Mouse (Mus musculus): ENCODE measurements around the gene Higd1a. TPM values are rescaled to one million over a fixed set of nuclear protein-coding genes. Genes with fewer than 3 reads are reported as not detected.

The Higd1a gene
- total RNA-seq (2021) = 100 to 1,000 TPM; 203 to 224 TPM
- long read RNA-seq, experiment 1, transcript Higd1a-205 (3 exons, 1,980 nt) = minor isoform, 5 of 598 reads
- long read RNA-seq, experiment 1, transcript Higd1a-201 (4 exons, 2,232 nt) = major isoform, 537 of 598 reads
- long read RNA-seq, experiment 1, partial matches to known transcripts = 2 of 598 reads
- long read RNA-seq, experiment 1, other reads (novel, unspliced or antisense) = 53 of 598 reads
- long read RNA-seq, experiment 2, transcript Higd1a-201 (4 exons, 2,232 nt) = major isoform, 448 of 497 reads
- long read RNA-seq, experiment 2, partial matches to known transcripts = 5 of 497 reads
- long read RNA-seq, experiment 2, other reads (novel, unspliced or antisense) = 44 of 497 reads

DNA sequence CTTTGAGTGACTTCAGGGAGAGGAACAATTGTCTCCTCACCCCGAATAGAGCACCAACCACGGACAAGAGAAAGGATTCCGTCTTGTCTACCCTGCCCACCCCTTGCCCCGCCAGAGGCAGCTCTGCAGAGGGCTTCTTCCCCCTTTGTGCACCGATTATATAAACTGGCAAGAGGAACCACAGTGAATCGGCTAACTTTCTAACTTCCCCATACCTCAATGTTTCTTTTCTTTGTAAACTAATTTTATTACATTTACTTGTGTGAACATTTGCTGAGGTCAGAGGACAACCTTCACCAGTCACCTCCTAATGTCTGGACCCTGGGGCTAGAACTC lies at the start of gene Higd1a:
Higd1a (minus strand) TSS at position 210 of the 336 bp plus-strand sequence.
- no peak for DNase-seq
- intact Hi-C loops (cut with DNase I) = no loop called here

DNA sequence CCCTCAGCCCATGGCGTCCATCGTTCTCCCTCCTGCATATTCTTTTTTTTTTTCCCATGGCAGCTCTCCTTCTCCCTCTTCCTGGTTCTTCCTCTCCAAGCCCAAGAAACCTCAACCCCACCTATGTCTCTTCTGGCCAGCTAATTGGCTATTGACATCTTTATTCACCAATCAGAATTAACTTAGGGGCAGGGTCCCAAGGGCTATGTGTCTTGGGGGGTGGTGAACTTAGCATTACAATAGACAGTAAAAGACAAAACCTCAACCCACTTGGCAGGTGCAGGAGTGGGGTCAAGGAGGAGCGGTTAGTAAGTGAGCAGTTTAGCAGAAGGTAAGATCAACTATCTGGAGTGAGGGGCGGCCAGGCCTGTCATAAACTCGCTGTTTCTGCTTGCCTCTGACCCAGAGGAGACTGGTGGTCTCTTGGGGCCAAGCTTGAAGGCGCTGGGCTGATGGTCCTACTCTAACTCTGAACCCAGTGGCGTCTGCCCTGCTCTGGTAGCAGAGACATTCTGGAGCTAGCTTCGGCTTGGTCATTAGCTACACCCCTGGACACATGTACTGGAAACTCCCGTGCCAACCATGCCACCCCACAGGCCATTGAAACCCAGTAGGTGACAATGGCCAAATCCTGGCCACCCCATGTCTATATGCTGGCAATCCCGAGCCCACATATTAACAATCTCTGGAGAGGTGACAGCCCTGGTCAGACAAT lies 49.4 kb upstream of the Higd1a start:
- DNase-seq = no peak
- intact Hi-C loops (cut with DNase I) = no loop called here

DNA sequence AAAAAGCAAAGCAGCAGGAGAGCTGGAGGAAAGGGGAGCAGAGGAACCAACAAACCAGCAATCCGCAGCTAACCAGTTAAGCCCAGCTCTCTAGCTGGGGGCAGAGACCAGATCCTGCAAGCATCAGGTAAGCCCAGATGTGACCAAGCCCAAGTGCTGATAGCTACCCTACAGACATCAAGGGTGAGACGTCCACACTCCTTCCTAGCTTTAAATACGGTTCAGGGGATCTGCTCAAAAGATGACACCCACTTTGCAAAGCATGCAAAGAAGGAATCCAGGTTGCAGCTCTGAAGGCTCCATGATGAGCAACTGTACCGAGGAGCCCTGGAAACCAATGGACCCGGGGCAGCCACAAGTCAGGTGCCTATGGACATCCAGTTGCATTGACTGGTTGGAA lies 48.3 kb upstream of the Higd1a start:
- DNase-seq = no peak
- intact Hi-C loops (cut with DNase I) = no loop called here

DNA sequence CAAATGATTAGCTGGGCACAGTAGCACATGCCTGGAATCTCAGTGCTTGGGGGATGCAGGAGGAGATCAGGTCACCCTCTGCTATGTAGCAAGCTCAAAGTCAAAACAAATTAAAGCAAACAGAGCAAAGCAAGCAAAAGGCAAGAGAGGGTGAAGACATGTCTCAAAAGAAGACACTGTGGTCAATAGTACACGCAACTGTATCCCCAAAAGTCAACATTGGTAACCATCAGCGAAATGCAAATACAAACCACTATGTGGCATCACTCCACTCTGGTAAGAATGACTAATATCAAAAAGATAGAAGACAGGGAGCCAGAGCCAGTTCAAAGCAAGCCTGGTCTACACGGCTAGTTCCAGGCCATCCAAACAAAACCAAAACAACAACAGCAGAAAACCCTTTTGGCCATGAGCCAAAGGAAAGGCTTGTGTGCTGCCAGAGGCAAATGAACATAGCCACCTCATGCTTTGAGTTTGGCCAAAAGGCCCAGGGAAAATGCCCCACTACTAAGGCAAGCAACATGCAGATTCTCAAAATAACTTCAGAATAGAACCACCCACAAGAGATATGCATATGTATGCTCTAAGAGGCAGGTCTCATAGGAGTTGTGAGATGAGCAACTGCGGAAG lies 47.5 kb upstream of the Higd1a start:
- intact Hi-C loops (cut with DNase I) = no loop called here
- DNase-seq = no peak

DNA sequence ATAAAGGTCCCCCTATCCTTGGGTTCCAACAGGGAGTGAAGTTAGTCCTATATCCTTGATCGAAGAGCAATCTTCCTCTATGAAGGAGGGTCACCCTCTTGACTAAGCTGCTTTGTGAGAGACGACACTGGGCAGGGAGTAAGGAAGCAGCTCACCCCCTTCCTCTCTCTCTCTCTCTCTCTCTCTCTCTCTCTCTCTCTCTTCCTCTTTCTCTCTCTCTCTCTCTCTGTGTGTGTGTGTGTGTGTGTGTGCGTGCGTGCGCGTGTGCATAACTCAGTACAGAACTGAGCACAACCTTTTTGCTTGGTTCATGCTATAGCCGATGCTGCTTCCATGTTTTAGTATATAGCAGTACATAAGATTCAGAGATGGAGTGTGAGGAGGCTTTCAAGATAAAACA lies 46.8 kb upstream of the Higd1a start:
- intact Hi-C loops (cut with DNase I) = no loop called here
- DNase-seq = no peak

DNA sequence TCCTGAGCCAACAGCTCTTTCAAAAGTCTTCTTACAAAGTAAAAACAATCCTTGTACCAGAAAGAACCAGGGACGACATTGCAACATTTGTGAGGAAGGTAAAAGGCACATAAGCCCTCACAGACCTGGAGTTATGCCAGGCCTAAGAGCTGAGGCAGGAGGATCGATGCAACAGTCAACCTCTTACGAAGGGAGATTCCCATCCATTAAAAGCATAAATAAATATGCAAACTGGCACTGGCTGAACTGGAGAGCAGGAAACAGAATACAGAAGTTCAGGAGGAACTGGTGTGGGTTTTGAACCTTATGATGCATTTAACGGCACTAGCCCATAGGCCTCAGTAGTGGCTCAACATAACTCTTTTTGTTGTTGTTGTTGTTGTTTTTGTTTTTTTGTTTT lies 46.2 kb upstream of the Higd1a start:
- intact Hi-C loops (cut with DNase I) = no loop called here
- DNase-seq = no peak

DNA sequence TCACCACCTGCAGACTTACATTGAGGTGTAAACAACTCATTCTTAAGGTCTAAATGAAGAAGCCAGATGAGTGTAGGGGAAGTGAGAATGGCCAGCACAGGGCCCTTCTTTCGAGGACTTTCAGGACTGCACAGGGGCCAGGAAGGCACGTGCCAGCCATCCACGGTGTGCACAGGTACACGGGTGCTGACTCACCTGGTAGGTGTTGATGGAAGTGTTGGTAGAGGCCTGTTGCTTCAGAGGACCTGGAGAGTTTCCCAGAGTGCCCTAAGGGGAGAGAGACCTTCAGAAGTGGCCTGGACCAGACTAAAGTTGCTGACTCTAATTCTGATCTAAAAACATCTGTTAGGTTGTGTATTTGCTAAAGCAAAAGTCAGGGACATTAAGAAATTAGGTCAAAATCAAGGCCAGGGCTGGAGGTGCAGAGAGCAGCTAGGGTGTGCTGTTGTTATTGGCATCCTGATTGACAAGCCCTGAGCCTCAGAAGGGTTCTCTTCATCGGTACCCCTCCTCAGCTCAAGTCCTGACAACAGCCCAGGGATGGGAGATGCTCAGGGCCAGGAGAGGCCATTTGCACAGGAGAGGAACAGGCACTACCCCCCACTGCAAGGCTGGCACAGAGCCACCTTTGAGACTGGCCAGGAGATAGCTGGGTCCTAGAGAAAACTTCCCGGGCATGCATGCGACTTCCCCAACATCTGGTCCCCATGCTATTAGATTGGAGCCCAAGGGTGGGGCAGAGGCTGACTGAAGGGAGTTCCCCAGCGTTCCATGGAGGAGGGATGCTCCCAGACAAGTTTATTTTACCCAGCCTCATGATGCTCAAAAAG lies 45.5 kb upstream of the Higd1a start:
- peak; percentile 43 to 44 for DNase-seq
- intact Hi-C loops (cut with DNase I) = no loop called here

DNA sequence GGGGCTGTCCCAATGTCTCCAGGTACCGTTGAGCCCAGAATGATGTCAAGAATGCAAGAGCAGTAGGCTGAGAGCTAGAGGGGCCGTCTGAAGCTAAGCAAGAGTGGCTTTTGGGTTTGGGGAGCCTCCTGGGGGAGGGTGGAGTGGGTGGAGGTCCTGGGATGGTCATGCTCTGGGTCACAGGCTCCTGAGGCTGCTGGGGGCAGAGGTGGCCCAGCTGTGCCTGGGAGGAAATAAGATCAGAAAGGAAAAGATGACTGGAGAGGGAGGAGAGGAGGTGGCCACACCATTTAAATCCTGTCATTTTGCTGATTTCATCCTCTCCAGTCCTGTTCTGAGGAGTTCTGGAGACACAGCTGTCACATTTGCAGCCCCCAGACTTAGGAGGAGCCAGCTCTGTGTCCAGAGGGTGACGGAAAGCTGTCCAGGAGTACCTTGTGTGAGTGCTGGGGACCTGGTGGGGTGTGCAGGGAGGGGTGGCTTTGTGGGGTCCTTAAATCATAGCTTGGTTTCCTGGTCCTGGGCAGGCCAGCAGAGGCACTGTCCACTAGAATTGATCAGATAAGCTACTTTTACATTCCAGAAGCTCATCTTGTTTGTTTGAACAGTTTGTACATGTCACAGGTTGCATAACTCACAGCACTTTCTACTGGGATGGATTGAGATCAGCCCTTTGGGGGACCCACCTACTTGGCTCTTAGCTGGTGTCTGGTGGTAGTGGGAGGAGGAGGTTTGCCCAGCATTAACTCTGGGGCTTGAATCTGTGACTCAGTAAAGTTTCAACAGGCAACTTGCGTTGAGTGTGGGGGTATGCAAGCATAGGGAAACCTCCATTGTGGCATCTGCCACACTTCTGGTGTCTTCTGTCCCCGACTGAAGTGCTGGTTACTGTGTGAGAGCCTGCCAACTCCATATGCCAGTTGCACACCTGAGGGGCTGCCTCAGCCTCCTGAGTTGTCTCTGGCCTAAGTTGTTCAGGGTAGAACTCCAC lies 43.8 kb upstream of the Higd1a start:
- intact Hi-C loops (cut with DNase I) = no loop called here
- DNase-seq = no peak

DNA sequence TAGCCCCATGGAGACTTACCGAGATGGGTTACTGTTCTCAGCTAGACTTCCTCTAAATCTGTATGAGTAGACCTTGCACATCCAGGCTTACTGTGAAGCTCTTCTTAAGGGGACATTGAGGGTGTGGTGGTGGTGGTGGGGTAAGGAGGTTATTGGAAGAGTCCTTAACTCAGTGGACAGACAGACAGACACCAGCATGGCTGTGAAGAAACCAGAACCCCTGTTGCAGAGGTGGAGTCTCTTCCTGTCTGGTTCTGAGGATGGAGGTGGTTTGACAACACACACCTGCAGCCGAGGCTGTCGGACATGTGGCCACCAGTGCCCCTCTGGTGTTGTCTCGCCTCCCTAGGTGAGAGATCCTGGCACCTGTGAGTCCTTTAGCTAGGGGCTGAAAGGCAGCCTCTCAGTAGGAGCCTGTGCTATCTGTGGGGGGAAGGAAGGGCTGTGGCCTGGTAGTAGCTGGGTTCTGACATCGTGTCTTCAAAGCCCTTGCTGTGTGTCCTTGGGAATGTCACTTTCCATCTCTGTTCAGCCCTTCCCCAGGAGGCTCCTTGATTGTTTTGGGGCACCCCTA lies 42.2 kb upstream of the Higd1a start:
- intact Hi-C loops (cut with DNase I) = no loop called here
- no peak for DNase-seq

DNA sequence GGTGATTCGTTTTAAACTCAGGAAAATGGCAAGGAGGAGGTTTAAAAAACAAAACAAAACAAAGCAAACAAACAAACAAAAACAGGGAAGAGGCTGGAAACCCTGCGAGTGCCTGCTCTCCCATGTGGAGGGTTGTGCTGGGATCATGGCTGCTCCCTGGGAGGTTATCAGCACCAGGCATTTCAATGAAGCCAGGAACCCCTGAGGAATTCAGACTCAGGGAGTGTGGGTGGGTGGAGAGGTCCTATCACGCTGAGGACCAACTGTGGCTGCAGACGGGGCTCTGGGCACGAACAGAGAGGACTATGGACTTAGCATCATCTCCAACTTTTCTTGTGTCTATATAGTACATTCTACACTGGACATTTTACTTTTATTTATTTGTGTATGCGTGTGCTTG lies 41.1 kb upstream of the Higd1a start:
- intact Hi-C loops (cut with DNase I) = no loop called here

DNA sequence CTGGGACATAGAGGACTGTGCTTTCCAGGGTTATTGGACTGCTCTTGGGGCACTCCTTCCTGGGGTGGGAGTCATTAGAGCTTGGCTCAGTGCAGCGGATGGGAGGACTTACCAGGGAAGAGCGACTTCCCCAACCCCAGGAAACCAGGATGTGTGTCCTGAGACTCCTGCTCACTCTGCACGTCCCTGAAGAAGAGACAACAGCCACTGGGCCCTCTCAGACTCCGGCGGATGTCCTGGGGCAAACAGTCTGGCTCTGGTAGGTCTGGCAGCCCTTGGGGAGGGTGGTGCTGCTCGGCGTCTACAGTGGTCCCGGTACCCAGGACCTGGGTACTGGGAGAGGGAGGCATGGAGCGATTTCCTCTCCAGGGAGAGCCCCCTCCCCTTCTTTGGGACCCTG lies 40.1 kb upstream of the Higd1a start, which contains the start of gene Ackr2:
Ackr2 (plus strand) TSS at position 111 of the 400 bp plus-strand sequence.
- intact Hi-C loops (cut with DNase I) = no loop called here
- DNase-seq = no peak

More for the DNA sequence above, 41.1 kb upstream of the Higd1a start:
- DNase-seq = no peak

DNA sequence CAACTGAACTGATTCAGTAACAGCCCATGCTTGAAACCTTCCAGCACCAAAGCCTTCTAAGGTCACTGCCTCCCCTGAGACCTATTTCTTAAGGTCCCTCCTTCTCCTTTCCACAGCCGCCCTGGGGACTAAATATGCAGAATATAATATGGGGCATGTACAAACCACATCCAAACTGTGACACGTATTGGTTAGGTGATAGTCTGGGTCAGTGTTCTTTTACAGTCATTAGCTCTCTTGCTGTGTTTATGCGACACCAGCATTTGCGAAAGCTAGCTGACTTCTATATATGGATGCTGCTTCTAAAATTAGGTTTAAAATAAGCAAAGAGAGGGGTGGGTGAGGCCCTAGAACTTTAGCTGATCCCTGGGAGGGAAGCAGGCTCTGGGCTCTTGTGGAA lies 38.7 kb upstream of the Higd1a start:
- no peak for DNase-seq
- intact Hi-C loops (cut with DNase I) = no loop called here

DNA sequence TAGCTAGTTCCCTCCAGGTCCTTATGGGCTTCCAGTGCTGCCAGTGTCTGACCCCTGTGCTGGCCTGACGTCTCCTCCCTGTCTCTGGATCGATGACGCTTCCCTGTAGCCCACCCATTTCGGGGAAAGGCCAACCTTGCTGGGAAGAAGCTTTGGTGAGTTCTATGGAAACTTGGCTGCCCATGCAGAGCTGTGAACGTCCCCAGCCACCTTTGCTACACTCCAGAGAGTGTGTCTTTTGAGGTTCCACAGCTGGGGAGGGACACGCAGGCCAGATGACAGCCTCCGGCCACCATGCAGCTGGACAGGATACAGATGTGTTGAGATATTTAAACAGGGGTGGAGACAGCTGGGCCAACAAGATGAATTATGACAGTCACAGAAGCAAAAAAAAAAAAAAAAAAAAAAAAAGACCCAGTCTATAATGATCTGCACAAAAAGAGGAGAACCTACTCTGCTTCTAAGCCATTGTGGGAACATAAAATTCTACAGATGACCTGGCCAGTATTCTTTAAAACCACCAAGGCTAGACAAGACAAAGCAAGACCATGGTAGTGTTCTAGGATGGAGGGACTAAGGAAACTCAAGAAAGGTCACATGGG lies 37.3 kb upstream of the Higd1a start:
- intact Hi-C loops (cut with DNase I) = no loop called here

DNA sequence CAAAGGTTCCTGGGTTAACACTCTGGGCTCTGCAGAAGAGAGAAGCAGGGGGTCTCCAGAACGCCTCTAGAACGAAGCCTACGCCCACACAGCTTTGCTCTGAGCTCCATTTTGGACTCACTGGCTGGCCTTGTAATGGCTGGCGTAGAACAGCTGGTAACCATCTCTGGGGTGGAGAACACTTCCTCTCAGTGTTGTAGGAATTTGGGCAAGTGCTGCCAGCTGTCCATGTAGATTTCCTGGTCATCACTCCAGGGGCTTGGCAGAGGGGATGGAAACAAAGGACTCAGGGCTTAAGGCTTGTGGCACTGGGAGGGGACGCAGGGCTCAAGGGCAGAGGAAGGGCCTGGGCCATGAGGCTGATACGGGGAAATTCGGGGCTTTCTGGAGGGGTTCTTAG lies 36.3 kb upstream of the Higd1a start:
- intact Hi-C loops (cut with DNase I) = no loop called here
- peak in 1 of 2 experiments; percentile 31 for DNase-seq

More for the DNA sequence above, 37.3 kb upstream of the Higd1a start:
- peak; percentile 34 to 52 for DNase-seq

DNA sequence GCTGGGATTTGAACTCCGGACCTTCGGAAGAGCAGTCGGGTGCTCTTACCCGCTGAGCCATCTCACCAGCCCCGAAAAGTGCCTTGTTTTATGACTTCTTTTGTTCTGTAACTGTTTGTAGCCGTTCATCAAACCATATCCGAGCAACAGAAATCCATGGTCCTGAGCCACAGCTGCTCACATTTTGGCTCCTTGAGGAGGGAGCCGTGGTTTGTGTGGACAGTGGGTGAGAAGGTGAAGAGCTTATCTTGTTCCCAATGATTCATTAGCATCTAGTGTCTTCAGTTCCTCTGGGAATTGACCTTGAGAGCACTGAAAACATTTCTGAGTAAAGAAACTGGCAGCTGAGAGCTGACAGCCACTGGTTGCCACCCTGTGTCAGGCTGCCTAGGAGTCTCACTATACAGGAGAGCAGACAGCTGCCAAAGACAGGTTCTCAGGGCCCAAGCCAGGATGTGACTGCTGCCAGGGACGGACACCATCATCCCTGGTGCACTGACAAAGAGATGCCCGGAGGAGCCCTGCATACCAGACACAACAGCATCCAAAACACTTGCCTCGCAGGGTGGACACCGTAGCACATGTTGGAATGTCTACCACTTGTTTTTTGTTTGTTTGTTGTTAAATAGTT lies 34.0 kb upstream of the Higd1a start:
- intact Hi-C loops (cut with DNase I) = no loop called here
- DNase-seq = no peak

DNA sequence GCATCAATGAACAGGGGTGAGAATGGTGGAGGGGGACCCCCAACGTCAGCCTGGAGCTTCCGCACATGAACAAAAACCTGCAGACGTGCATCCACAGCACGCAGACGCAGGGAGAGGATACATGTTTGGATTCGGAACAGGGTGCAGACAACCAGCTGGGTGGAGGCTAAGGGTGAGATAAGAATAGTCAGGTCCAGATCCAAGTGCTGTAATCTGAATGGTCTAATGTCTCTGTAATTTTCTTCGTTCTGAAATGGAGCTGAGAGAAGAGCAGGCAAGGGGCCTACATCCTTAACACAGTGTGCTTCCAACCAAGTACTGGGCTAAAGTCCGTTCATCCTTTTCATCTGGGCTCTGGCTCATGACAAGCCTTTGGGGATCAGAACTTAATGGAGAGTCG lies 33.1 kb upstream of the Higd1a start:
- intact Hi-C loops (cut with DNase I) = no loop called here
- DNase-seq = no peak

DNA sequence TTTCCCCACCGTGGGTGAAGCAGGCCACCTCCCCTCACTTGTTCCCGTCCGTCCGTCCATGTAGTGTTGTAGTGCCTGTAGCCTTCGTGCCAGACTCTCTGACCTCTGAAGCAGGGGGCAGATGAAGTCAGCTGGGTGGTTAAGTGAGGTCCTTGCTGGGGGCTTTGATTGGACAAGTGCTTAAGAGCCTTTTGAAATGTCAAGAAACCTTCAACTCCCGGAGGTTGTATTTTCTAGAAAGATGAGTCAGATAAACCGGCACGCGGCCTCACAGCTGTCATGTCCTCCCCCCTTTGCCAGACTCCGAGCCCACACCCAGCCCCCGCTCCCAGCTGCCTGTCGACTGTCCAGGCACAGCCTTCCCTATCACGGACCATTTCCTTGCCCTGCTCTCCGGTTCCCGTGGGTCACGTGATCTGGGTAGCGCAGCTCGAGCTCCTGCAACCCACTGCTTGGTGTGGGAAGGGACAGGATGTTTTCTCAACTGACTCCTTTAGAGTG lies 32.3 kb upstream of the Higd1a start:
- intact Hi-C loops (cut with DNase I) = no loop called here
- peak; percentile 71 to 74 for DNase-seq

DNA sequence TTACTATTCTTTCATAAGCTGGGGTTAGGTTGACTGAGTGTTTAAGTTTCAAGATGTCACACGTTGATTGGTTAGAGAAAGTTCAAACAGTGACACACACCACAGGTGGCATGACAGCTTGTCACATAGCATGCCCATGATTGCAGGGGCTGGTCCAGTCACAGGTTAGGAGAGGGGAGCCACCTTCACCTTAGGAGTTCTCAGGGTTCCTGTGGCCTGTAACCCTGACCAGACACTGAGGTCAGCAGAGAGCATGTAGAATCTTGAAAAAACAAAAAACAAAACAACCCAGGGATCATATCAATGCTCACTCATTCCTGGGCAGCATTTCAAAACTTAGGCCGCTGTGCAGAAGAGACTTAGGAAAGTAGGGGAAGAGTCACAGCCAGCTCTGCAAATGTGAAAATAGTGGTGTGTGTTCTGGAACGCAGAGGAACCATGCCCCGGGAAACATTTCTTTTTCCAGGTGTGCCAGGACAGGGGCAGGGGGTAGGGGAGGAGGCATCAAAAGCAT lies 31.8 kb upstream of the Higd1a start:
- intact Hi-C loops (cut with DNase I) = no loop called here
- DNase-seq = peak in 1 of 2 experiments; percentile 51
